Mouse (Mus musculus): ENCODE results near the gene Zbtb20. TPM values are rescaled to one million over a fixed set of nuclear protein-coding genes. Genes with fewer than 3 reads are reported as not detected.

The Zbtb20 gene
- polyA plus RNA-seq, 2 experiments = 0.40 to 2.2 TPM

DNA sequence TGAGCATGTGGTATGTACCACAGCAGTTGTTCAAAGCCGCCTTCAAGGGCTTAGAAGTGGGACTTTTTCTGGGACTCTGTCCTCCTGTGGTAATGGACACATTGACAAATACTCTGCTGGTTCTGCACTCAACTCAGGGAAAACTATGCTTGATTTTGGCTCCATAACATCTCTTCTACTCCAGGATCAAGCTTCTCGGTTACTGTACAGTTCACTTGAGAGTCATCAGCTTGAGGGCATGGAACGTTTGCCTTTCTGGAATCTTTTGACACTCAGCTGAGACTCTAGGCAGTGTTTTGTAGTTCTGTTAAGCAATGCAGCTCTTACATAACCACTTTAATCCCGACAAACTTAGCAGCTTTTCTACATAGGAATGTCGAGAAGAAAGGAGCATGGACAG is 36.1 kb downstream of the Zbtb20 start:
- Histone ChIP-seq H3K27me3 (ENCODE audit: control insufficient read depth, insufficient read depth, low read length) (no peaks in the 10 kb centered on the region), H3K9me3 (ENCODE audit: control insufficient read depth, low read length) (no peaks in the 10 kb centered on the region), H3K4me1 (replicated peaks; ENCODE audit: control insufficient read depth in 2 of 2, insufficient read depth in 2 of 2, low read length in 1 of 2) (no peaks in the 10 kb centered on the region), H3K4me2 (ENCODE audit: low read depth) (no peak overlapping the region), H3K27ac (no peak overlapping the region), H3K4me3 (ENCODE audit: insufficient read depth in 1 of 2, low read depth in 2 of 2, low read length in 2 of 2) (no peak overlapping the region), H3K9ac (replicated peaks) (no peak overlapping the region), H3K36me3 (replicated peaks; ENCODE audit: control insufficient read depth, insufficient read depth, low read depth) (no peaks in the 10 kb centered on the region)
- TF ChIP-seq CTCF (IDR thresholded peaks at IDR 0.05; ENCODE audit: low read depth) = no peak
- TF ChIP-seq EP300 (IDR thresholded peaks at IDR 0.05; ENCODE audit: low read depth) = no peak
- 57% methylated on average over 5 of the region's 5 CpGs for WGBS (ENCODE audit: insufficient replicate concordance)
- ATAC-seq (ENCODE audit: insufficient read depth) (no peak), DNase-seq (ENCODE audit: low read depth in 3 of 3, low spot score in 3 of 3) (no peak)

DNA sequence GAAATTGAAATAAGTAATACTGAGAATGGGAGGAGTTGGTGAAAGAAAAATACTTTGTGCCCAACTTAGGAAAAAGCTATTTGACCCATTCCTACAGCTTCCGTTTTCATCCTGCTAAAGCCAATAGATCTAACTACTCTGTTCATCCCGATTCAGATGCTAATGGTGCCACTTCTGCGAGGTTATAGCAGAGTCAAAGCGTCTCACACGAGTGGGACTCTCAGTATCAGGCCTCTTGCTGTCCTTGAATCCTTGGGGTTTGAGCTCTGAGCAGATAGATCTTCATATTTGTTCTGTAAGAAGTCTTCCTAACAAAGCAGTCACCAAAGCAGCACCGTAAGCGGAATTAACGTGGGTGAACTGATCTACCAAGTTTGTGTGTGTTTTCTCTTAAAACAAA is 37.6 kb downstream of the Zbtb20 start:
- no peaks in the 10 kb centered on the region for H3K27me3 ChIP-seq (ENCODE audit: control insufficient read depth, insufficient read depth, low read length)
- no peak overlapping the region for H3K4me2 ChIP-seq (ENCODE audit: low read depth)
- H3K4me1 ChIP-seq (replicated peaks; ENCODE audit: control insufficient read depth in 2 of 2, insufficient read depth in 2 of 2, low read length in 1 of 2) = no peaks in the 10 kb centered on the region
- no peak for DNase-seq (ENCODE audit: low read depth in 3 of 3, low spot score in 3 of 3)
- H3K27ac ChIP-seq = no peak overlapping the region
- no peak overlapping the region for H3K9ac ChIP-seq (replicated peaks)
- H3K36me3 ChIP-seq (replicated peaks; ENCODE audit: control insufficient read depth, insufficient read depth, low read depth) = no peaks in the 10 kb centered on the region
- WGBS (ENCODE audit: insufficient replicate concordance) = 58% methylated on average over 8 of the region's 8 CpGs
- TF ChIP-seq EP300 (IDR thresholded peaks at IDR 0.05; ENCODE audit: low read depth) (no peak), CTCF (IDR thresholded peaks at IDR 0.05; ENCODE audit: low read depth) (no peak)
- no peak for ATAC-seq (ENCODE audit: insufficient read depth)
- no peaks in the 10 kb centered on the region for H3K9me3 ChIP-seq (ENCODE audit: control insufficient read depth, low read length)
- H3K4me3 ChIP-seq (ENCODE audit: insufficient read depth in 1 of 2, low read depth in 2 of 2, low read length in 2 of 2) = no peak overlapping the region

DNA sequence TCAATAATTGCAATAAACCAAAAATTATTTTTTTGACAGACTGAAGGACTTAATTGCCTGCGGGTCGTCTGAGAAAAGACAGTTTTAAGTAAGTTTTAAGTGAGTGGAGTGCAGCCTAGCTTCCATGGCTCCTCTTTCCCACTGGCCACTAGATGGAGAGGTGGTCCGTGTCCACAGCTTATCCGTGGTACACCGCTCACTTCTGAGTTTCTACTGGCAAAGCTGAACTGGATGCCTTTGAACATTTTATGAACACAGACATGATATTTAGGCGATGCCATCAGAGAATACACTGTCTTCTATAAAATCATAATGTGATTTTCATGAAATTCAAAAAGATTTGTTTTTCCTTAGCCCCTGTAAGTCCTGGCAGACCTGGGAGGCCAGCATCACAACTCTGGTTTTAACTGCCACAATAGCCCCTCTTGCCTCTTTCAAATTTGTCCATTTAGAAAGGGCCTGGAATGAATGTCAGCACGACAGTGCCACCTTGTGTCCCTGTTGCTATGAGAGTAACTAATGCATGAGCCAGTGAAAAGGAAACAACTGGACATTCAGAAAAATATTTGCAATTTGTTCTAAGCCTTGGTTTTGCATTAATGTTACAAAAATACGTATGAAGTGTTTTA is 38.9 kb downstream of the Zbtb20 start:
- H3K27me3 ChIP-seq (ENCODE audit: control insufficient read depth, insufficient read depth, low read length) = no peaks in the 10 kb centered on the region
- no peak overlapping the region for H3K4me3 ChIP-seq (ENCODE audit: insufficient read depth in 1 of 2, low read depth in 2 of 2, low read length in 2 of 2)
- no peaks in the 10 kb centered on the region for H3K9me3 ChIP-seq (ENCODE audit: control insufficient read depth, low read length)
- no peaks in the 10 kb centered on the region for H3K4me1 ChIP-seq (replicated peaks; ENCODE audit: control insufficient read depth in 2 of 2, insufficient read depth in 2 of 2, low read length in 1 of 2)
- peak in 1 of 3 experiments; percentile 1 for DNase-seq (ENCODE audit: low read depth in 3 of 3, low spot score in 3 of 3)
- no peak overlapping the region for H3K4me2 ChIP-seq (ENCODE audit: low read depth)
- WGBS (ENCODE audit: insufficient replicate concordance) = 43% methylated on average over 8 of the region's 8 CpGs
- H3K36me3 ChIP-seq (replicated peaks; ENCODE audit: control insufficient read depth, insufficient read depth, low read depth) = no peaks in the 10 kb centered on the region
- no peak overlapping the region for H3K27ac ChIP-seq
- no peak for ATAC-seq (ENCODE audit: insufficient read depth)
- H3K9ac ChIP-seq (replicated peaks) = no peak overlapping the region
- TF ChIP-seq CTCF (IDR thresholded peaks at IDR 0.05; ENCODE audit: low read depth) (peak; percentile 20; the same call in 1 of the 2 replicates), EP300 (IDR thresholded peaks at IDR 0.05; ENCODE audit: low read depth) (no peak)

DNA sequence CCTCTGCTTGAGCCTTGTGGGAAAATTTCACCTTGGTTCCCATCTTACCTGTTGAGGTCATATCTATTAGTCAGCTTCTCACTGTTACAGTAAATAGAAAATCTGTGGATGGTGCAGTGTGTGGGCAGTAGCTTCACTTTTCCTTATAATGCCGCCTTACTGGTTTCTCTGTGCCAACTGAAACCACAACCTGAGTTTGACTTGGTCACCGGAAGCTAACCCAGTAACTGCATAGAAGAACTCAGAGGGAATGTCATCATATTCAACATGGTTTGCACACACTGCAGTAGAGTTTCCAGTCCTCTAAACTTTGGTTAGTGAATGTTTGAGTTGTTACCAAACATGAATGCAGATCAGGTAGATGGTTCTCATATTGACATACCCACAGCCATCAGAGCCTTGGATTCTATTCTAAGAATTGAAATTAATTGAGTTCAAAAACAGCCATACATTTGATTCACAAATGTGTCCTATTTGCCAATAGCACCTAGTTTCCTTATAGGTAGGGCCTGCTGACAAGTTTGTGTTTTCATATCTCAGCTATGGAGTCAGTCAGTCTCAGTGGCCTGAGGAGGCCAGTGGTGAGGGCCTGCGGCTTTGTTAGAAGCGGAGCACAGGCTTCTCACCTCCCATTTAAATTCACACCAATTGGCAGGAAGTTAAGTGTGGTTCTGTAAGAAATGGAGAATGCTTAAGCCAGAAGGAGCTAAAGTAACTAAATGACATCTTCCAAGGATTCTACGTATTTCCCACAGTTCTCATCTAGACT is 44.5 kb downstream of the Zbtb20 start:
- H3K9ac ChIP-seq (replicated peaks) = no peak overlapping the region
- no peak overlapping the region for H3K27ac ChIP-seq
- WGBS (ENCODE audit: insufficient replicate concordance) = 81% methylated on average over 5 of the region's 5 CpGs
- H3K4me3 ChIP-seq (ENCODE audit: insufficient read depth in 1 of 2, low read depth in 2 of 2, low read length in 2 of 2) = no peak overlapping the region
- DNase-seq (ENCODE audit: low read depth in 3 of 3, low spot score in 3 of 3) (no peak), ATAC-seq (ENCODE audit: insufficient read depth) (no peak)
- no peaks in the 10 kb centered on the region for H3K4me1 ChIP-seq (replicated peaks; ENCODE audit: control insufficient read depth in 2 of 2, insufficient read depth in 2 of 2, low read length in 1 of 2)
- H3K4me2 ChIP-seq (ENCODE audit: low read depth) = no peak overlapping the region
- no peaks in the 10 kb centered on the region for H3K27me3 ChIP-seq (ENCODE audit: control insufficient read depth, insufficient read depth, low read length)
- H3K9me3 ChIP-seq (ENCODE audit: control insufficient read depth, low read length) = no peaks in the 10 kb centered on the region
- TF ChIP-seq EP300 (IDR thresholded peaks at IDR 0.05; ENCODE audit: low read depth) (no peak), CTCF (IDR thresholded peaks at IDR 0.05; ENCODE audit: low read depth) (no peak)
- no peaks in the 10 kb centered on the region for H3K36me3 ChIP-seq (replicated peaks; ENCODE audit: control insufficient read depth, insufficient read depth, low read depth)

DNA sequence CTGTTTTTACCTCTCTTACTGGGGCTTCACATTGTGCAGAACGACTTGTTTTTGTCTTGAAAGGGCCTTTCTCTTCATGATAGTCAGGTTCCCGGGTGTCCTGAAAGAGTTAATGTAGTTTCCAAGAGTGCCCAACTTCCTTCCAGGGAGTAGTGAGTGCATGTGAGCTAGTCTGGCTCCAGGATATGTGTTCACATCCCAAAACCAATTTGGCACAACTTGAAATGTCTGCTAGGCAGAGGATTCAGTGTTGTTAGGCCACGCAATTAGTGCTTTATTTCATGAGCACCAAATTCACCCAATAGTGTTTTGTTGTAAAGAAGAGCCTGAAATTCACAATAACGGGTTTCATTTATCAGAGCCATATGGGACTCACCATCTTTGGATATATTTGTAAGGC is 45.8 kb downstream of the Zbtb20 start:
- Histone ChIP-seq H3K27ac (no peak overlapping the region), H3K9me3 (ENCODE audit: control insufficient read depth, low read length) (no peaks in the 10 kb centered on the region), H3K4me2 (ENCODE audit: low read depth) (no peak overlapping the region), H3K27me3 (ENCODE audit: control insufficient read depth, insufficient read depth, low read length) (no peaks in the 10 kb centered on the region), H3K4me1 (replicated peaks; ENCODE audit: control insufficient read depth in 2 of 2, insufficient read depth in 2 of 2, low read length in 1 of 2) (no peaks in the 10 kb centered on the region), H3K36me3 (replicated peaks; ENCODE audit: control insufficient read depth, insufficient read depth, low read depth) (no peaks in the 10 kb centered on the region), H3K4me3 (ENCODE audit: insufficient read depth in 1 of 2, low read depth in 2 of 2, low read length in 2 of 2) (no peak overlapping the region), H3K9ac (replicated peaks) (no peak overlapping the region)
- TF ChIP-seq CTCF (IDR thresholded peaks at IDR 0.05; ENCODE audit: low read depth) (no peak), EP300 (IDR thresholded peaks at IDR 0.05; ENCODE audit: low read depth) (no peak)
- DNase-seq (ENCODE audit: low read depth in 3 of 3, low spot score in 3 of 3) (no peak), ATAC-seq (ENCODE audit: insufficient read depth) (no peak)
- 42% methylated on average over 4 of the region's 4 CpGs for WGBS (ENCODE audit: insufficient replicate concordance)

Data from liver, embryonic 14.5 days (tissue).